Mouse (Mus musculus) forebrain, embryonic 10.5 days (tissue): ENCODE data around the gene Epha4. TPM values are rescaled to one million over a fixed set of nuclear protein-coding genes. Genes with fewer than 3 reads are reported as not detected.

Experiments
- DNase-seq: peaks from one replicate; pipeline ENCODE4 v3.0.0-alpha.2; 2017; ENCODE audit warnings: low spot score; ENCODE audit errors: extremely low spot score
- H3K27ac ChIP-seq: fragments of 300-500 bp; sonication (generic); 2 replicates; pipeline ENCODE4 v1.5.1; 2016; ENCODE audit warnings: mild to moderate bottlenecking
- H3K27me3 ChIP-seq: fragments of 300-500 bp; sonication (generic); 2 replicates; pipeline ENCODE4 v1.6.1; 2016; ENCODE audit warnings: mild to moderate bottlenecking; ENCODE audit not compliant: poor library complexity, severe bottlenecking
- H3K36me3 ChIP-seq: fragments of 300-500 bp; sonication (generic); replicated peaks from 2 replicates; pipeline ENCODE4 v1.6.1; 2016; ENCODE audit warnings: mild to moderate bottlenecking, moderate library complexity
- H3K4me1 ChIP-seq: fragments of 300-500 bp; sonication (generic); 2 replicates; pipeline ENCODE4 v1.6.1; 2016
- H3K4me3 ChIP-seq: fragments of 300-500 bp; sonication (generic); 2 replicates; pipeline ENCODE4 v1.5.1; 2016; ENCODE audit warnings: mild to moderate bottlenecking, moderate library complexity
- H3K9me3 ChIP-seq: fragments of 300-500 bp; sonication (generic); 2 replicates; pipeline ENCODE4 v1.6.1; 2016; ENCODE audit warnings: mild to moderate bottlenecking, moderate library complexity
- WGBS: fragments of 180-500 bp; shearing (Covaris S2); methylation state at CpG from one replicate; pipeline ENCODE4 v1.1.7; 2016; 5-methylcytosine and 5-hydroxymethylcytosine counted together
- polyA plus RNA-seq: library from polyadenylated mRNA; unstranded; fragments of >200 nt; fragmentation: Nextera tagmentation; extraction: Ambion mirVana; gene quantifications from 2 replicates; pipeline ENCODE4 v1.2.1, GENCODE M21; 2016

Gene Epha4
- polyA plus RNA-seq, 1 experiment from 2014 or later = 25.9 TPM

DNA sequence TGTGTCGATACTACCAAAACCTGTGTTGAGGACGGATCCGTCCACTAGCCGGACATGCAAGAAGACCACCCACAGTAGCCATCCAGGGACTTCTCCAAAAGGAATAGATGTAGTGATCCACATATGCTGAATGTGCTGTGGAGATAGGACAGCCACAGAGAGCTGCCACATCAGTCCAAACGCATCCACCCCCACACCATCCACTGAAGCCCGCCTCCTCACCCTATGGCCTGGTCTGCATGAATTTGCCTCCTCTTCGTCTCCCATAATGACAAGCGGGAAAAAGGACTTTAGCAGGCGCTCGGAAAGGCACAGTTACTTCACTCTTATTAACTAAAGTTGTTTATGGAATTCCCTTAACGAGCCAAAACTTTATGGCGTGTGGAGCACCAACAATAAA lies 68.5 kb downstream of the Epha4 start:
- Histone ChIP-seq H3K36me3 (peaks cover 31% of the 10 kb centered on the region), H3K4me3 (no peak overlapping the region), H3K4me1 (peaks cover 49% of the 10 kb centered on the region), H3K27me3 (no peaks in the 10 kb centered on the region), H3K9me3 (no peaks in the 10 kb centered on the region), H3K27ac (no peak overlapping the region)
- 76% methylated on average over 12 of the region's 12 CpGs for WGBS
- DNase-seq = no peak

DNA sequence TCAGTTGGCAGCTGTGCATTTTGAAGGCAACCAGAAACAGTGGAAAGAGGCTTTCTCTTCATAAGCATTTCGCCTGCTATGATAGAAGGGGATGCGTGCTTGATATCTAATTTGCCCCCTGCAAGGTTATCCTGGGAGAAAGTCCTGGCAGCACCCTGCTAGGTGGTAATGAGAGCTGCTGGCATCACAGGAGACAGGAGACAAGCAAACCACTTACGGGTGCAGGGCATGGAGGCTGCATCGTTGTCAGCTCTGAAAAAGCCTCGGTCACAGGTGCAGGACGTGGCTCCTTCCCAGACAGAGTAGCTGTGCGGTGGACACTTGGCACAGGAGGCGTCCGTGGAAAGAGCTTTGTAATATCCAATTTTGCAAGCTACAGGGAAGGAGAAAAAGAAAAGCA lies 70.2 kb downstream of the Epha4 start:
- Histone ChIP-seq H3K36me3 (peaks cover 35% of the 10 kb centered on the region), H3K4me3 (no peak overlapping the region), H3K4me1 (peaks cover 67% of the 10 kb centered on the region), H3K9me3 (no peaks in the 10 kb centered on the region), H3K27ac (no peak overlapping the region), H3K27me3 (no peaks in the 10 kb centered on the region)
- no peak for DNase-seq
- WGBS = 92% methylated on average over 9 of the region's 9 CpGs

DNA sequence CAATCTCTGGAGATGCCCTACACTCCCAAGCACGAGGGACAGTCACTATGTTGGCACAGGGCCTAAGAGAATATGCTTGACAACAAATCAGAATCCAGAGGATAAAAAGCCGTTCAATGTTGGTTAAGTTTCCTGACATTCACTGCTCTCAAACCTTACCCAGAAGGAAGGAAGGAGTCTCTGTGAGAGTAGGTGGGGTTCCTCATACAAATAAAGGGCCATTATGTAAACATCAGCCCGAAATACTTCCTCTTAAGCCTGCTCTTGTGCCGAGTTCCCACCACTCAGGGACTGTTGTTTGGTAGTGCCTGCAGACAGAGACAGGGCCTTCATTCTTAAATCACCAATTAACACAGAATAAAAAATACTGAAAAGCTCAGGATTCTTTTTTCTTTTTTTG lies 72.9 kb downstream of the Epha4 start:
- Histone ChIP-seq H3K9me3 (no peaks in the 10 kb centered on the region), H3K27me3 (no peaks in the 10 kb centered on the region; the same call in 1 of the 2 replicates), H3K27ac (no peak overlapping the region), H3K4me1 (peaks cover 67% of the 10 kb centered on the region), H3K4me3 (no peak overlapping the region), H3K36me3 (peaks cover 42% of the 10 kb centered on the region)
- no peak for DNase-seq
- WGBS = 9% methylated on average over 4 of the region's 4 CpGs

DNA sequence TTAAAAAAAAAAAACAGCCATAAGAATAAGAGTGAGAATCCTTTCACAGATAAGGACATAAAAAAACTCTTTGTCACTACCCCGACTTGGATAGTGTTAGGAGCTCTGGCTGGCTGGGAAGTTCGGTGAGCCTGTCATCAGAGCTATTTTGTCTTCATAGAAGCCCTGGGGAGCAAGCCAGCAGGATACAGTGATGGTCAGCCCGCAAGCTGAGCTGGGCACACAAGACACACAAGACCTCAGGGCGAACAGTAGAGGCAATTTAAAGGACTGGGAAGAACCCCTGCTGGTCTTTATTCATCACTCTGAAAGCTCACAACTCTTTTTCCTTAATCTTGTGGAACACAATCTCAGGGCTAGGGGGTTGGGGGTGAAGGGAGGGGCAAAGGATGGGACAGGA lies 73.5 kb downstream of the Epha4 start:
- Histone ChIP-seq H3K9me3 (no peaks in the 10 kb centered on the region), H3K4me3 (no peak overlapping the region), H3K4me1 (peaks cover 67% of the 10 kb centered on the region), H3K36me3 (peaks cover 42% of the 10 kb centered on the region), H3K27me3 (no peaks in the 10 kb centered on the region; the same call in 1 of the 2 replicates), H3K27ac (peak overlapping the region; percentile 60; the same call in 1 of the 2 replicates)
- 7% methylated on average over 4 of the region's 4 CpGs for WGBS
- DNase-seq = no peak

DNA sequence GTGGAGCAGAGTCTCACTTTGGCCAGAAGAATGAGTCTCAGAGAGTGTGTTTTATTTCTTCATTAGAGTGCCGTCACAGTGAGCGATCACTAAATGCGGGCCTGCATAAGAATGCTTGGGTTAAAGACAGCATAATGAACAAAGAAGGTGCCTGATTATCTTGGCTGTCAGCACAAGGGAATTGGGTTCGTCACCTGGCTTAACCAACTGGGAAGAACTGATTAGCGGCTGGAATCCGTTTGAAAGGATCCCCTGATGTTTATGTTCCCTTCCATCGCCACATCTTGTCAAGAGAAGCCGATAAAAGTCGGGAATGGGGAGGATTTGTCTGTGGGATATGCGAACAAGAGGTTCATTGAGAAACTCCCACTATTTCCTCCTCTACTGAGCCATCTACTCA lies 74.4 kb downstream of the Epha4 start:
- no peak for DNase-seq
- Histone ChIP-seq H3K27ac (peak overlapping the region; percentile 26; the same call in 1 of the 2 replicates), H3K36me3 (peaks cover 46% of the 10 kb centered on the region), H3K4me1 (peaks cover 68% of the 10 kb centered on the region), H3K9me3 (no peaks in the 10 kb centered on the region), H3K4me3 (peak overlapping the region; percentile 7; the same call in 1 of the 2 replicates), H3K27me3 (no peaks in the 10 kb centered on the region; the same call in 1 of the 2 replicates)
- WGBS = 5% methylated on average over 10 of the region's 10 CpGs

DNA sequence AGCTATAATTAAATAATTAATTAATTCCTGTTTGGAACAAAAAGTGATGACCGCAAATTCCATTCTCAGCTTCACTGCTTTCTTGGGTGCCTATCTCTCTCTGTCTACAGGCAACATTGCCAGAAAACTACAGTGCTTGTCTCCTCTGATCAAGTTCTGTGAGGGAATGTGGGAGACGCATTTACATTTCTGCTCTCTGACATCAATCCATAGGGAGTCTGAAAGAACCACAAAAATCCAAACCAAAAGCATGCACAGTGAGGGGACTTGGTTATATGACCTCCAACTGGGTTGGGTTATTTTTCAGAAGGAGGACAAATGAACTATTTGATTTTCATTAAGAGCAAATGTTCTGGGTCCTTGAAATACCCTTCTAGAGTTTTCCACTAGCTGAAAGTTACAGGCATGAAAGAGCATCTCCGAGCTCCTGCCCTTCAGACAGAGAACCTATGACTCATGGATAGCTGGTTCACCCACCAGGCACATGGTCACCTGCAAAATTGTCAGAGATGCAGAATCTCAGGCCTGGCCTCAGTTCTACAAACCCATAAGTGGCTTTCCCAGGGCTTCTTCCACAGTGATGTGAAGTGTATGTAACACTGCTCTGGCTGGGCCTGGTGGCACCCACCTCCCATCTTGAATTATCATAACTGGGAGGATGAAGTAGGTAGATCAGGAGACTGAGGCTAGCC lies 75.4 kb downstream of the Epha4 start:
- Histone ChIP-seq H3K4me1 (peaks cover 70% of the 10 kb centered on the region), H3K4me3 (no peak overlapping the region), H3K27me3 (no peaks in the 10 kb centered on the region; the same call in 1 of the 2 replicates), H3K9me3 (no peaks in the 10 kb centered on the region), H3K36me3 (peaks cover 40% of the 10 kb centered on the region), H3K27ac (no peak overlapping the region)
- DNase-seq = no peak
- WGBS = 91% methylated on average over 3 of the region's 3 CpGs

DNA sequence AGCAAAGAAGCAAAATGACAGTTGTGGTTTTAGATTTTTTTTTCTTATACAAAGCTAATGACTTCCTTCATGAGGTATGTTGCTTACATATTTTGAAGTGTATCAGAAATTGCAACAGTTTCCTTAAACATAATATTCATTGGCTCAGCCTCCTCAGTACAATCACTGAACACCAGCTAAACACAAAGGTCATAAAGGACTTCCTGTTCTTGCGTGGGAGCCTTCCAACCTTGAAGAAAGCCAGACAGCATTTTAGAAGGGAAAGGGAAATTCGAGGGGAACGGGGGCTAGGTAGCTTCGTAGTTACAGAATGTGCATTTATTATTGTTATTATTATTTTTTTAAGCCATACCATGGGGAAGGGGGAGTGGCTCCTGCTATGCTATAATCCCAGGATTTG lies 76.2 kb downstream of the Epha4 start:
- WGBS = 87% methylated on average over 4 of the region's 4 CpGs
- Histone ChIP-seq H3K9me3 (no peaks in the 10 kb centered on the region), H3K4me1 (peaks cover 67% of the 10 kb centered on the region), H3K4me3 (no peak overlapping the region), H3K27ac (no peak overlapping the region), H3K27me3 (no peaks in the 10 kb centered on the region; the same call in 1 of the 2 replicates), H3K36me3 (peaks cover 34% of the 10 kb centered on the region)
- no peak for DNase-seq

DNA sequence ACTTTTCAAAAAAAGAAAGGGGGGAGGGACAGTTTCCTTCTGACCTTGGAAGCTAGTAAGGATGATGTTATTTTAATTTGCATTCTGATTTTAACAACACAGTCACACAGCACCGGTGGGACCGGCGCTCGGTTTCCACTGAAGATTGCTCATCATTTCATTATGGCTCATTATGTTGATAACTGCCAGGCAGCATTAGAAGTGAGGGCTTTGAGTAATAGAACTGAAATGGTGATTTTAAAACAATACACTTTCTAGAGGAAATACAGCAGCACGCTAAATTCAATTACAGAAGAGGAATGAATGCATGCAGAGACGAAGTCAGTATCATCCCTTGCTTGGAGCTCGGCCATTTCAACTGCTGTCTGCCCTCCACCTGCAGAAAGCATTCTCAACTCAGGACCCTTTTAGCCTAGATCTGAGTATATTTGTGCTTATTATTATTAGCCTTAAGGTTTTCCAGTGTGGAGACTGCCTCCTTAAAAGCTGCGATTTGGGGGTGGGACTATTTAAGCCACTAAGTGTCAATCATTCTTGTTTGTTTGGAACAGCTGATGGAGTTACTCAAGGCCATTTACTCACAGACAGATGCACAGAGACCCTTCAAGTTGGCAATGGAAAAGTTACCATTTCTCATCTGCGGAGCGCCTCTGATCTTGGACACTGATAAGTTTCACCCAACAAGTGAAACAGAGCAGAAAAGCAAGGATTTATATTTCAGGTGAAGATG lies 76.8 kb downstream of the Epha4 start:
- peaks cover 34% of the 10 kb centered on the region for H3K36me3 ChIP-seq
- no peak for DNase-seq
- H3K4me3 ChIP-seq = no peak overlapping the region
- peaks cover 67% of the 10 kb centered on the region for H3K4me1 ChIP-seq
- 90% methylated on average over 10 of the region's 10 CpGs for WGBS
- no peak overlapping the region for H3K27ac ChIP-seq
- no peaks in the 10 kb centered on the region; the same call in 1 of the 2 replicates for H3K27me3 ChIP-seq
- no peaks in the 10 kb centered on the region for H3K9me3 ChIP-seq

DNA sequence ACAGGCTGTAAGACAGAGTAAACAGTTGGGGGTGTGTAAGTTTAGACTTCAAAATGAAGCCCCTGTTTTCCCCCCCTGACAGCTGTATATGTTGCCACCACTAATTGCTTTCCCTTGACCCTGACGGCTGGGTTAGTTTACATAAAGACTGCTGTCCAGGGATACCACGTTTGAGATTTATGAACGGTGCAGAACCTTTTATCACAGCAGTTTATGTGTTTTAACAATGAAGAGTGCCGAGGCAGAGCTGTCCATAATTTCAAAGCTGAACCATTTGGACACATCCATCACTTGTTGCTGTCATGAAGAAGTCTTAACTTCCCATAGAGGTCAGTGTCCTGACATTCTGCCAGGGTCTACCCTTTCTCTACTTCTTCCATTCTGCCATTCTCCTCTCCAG lies 79.8 kb downstream of the Epha4 start:
- Histone ChIP-seq H3K4me1 (peaks cover 42% of the 10 kb centered on the region), H3K4me3 (no peak overlapping the region), H3K27me3 (no peaks in the 10 kb centered on the region; the same call in 1 of the 2 replicates), H3K9me3 (no peaks in the 10 kb centered on the region), H3K36me3 (peaks cover 44% of the 10 kb centered on the region), H3K27ac (no peak overlapping the region)
- DNase-seq = no peak
- 40% methylated on average over 4 of the region's 4 CpGs for WGBS

DNA sequence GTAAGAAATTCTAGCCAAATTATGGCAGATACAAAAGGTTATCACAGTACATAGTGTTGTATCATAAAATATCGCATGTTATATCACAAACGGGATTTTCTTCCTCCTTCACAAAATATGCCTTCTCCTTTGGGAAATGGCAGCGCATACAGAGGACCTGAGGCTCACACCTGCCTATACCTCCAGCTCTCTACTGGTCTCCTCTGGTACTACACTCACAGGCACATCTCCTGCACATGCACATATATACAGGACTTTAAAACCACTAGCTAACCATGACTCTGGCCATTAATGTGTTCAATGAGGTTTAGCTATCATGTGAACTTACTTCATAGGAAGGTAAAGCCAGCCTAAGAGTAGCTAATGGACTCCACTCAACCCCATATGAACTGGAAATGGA lies 81.7 kb downstream of the Epha4 start:
- no peaks in the 10 kb centered on the region; the same call in 1 of the 2 replicates for H3K27me3 ChIP-seq
- peaks cover 38% of the 10 kb centered on the region for H3K4me1 ChIP-seq
- 93% methylated on average over 3 of the region's 3 CpGs for WGBS
- no peak overlapping the region for H3K4me3 ChIP-seq
- no peak for DNase-seq
- no peaks in the 10 kb centered on the region for H3K9me3 ChIP-seq
- peaks cover 44% of the 10 kb centered on the region for H3K36me3 ChIP-seq
- no peak overlapping the region for H3K27ac ChIP-seq

DNA sequence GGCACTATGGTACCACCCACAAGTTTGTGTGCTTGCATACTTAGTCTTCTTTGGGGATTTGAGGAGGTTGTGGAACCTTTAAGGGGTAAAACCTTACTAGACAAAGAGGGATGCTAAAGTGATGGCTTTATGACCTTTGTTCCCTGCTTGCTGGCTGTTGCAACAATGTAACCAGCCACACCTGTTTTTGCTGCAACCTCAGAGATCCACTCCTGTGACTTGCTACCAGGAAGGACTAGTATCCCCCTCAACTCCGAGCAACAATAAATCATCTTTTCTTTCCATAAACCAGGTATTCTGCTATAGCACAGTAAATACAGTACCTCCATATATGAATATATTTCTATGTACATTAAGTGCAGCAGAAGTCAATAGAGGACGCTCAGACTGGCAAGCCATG lies 82.4 kb downstream of the Epha4 start:
- Histone ChIP-seq H3K27me3 (no peaks in the 10 kb centered on the region; the same call in 1 of the 2 replicates), H3K4me3 (no peak overlapping the region), H3K36me3 (peaks cover 40% of the 10 kb centered on the region), H3K4me1 (peaks cover 34% of the 10 kb centered on the region), H3K9me3 (no peaks in the 10 kb centered on the region), H3K27ac (no peak overlapping the region)
- 90% methylated on average over 2 of the region's 2 CpGs for WGBS
- DNase-seq = no peak

DNA sequence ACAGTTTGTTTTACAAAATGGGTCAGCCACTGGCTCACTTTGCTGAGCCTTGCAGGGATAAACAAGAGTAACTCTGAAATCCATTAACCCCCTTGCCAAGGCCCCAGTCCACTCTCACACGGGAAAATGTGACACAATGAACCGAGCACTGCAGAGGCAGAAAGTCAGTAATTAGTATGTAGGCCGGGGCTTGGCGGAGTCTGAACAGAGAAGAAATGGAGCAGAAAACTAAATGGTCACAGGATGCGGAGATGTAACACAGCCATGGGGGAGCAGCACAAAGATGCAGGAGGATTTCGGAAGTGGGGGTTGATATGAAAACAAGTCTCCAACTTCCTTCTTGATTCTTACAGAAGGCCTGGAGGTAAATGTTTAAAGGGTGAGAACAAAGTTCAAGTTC lies 85.7 kb downstream of the Epha4 start:
- Histone ChIP-seq H3K9me3 (no peaks in the 10 kb centered on the region), H3K27me3 (no peaks in the 10 kb centered on the region), H3K27ac (no peak overlapping the region), H3K4me3 (no peak overlapping the region), H3K36me3 (peaks cover 62% of the 10 kb centered on the region), H3K4me1 (peaks cover 10% of the 10 kb centered on the region)
- WGBS = 71% methylated on average over 6 of the region's 6 CpGs
- DNase-seq = no peak

DNA sequence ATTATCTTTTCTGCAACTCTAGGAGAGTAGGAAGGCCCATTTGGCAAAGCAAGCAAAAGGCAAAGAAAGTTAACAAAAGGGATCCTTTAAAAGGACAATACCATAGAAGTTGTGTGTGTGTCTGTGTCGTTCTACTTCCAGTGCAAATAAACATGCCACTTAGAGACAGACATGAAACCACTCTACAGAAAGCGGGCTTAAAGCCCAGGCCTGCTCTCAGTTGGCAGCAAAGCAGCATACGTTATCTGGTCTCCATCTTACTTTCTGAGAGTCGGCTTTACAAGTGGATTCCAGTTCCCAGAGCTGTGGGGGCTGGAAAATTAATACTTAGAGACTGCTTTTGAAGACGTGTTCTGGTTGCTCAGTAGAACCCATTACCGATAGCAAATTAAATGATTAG lies 87.9 kb downstream of the Epha4 start:
- H3K27me3 ChIP-seq = no peaks in the 10 kb centered on the region
- no peak overlapping the region for H3K27ac ChIP-seq
- peaks cover 27% of the 10 kb centered on the region for H3K4me1 ChIP-seq
- no peak for DNase-seq
- no peaks in the 10 kb centered on the region for H3K9me3 ChIP-seq
- WGBS = 90% methylated on average over 6 of the region's 6 CpGs
- no peak overlapping the region for H3K4me3 ChIP-seq
- peaks cover 64% of the 10 kb centered on the region for H3K36me3 ChIP-seq
